Mouse (Mus musculus) cerebellum, adult 2 months (tissue): Measurements from ENCODE around the gene Gjb2.

Experiments used
- CTCF ChIP-seq: fragments of 200-500 bp; IDR thresholded peaks from 2 replicates; pipeline ENCODE4 v1.5.1; 2011; ENCODE audit warnings: low read depth, mild to moderate bottlenecking, control low read depth, low read length, moderate library complexity, borderline replicate concordance; ENCODE audit not compliant: insufficient read depth
- POLR2A ChIP-seq: fragments of 200-500 bp; IDR thresholded peaks from 2 replicates; pipeline ENCODE4 v1.6.1; 2011; ENCODE audit warnings: low read length, control low read depth, borderline replicate concordance; ENCODE audit not compliant: insufficient read depth

DNA sequence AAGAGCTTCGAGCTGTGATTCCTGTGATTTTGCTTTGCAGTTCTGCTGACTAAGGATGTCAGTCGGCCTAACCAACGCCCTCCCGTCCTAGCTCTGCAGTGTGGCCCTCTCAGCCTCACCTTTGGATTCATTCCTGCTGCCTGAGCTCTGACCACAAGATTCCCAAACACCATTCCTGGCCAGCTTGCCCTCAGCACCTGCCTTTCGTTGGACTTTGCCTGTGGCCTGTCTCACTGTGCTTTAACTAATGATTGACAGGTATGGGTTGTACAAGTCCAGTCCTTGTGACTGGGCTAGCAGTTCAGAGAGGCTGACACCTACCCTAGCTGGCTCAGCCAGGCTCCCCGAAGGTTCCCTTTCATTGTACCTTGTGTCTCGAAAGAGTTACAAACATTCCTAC is 15.4 kb downstream of the Gjb2 start:
- TF ChIP-seq POLR2A, result no peak
- no peak for TF ChIP-seq CTCF
